Mouse (Mus musculus) myocyte (in vitro differentiated cells): ENCODE results near the gene Kif1b. TPM values are rescaled to one million over a fixed set of nuclear protein-coding genes. Genes with fewer than 3 reads are reported as not detected.

Experiments
- H3K27me3 ChIP-seq: one replicate; pipeline ENCODE4 v1.6.1; 2011; ENCODE audit not compliant: control insufficient read depth, insufficient read depth, insufficient read length
- H3K36me3 ChIP-seq: one replicate; pipeline ENCODE4 v1.6.1; 2011; ENCODE audit not compliant: control insufficient read depth, insufficient read depth
- H3K4me2 ChIP-seq: one replicate; pipeline ENCODE4 v1.6.1; 2011; ENCODE audit warnings: low read depth, control low read depth
- H3K4me3 ChIP-seq: one replicate; pipeline ENCODE4 v1.5.1; 2011; ENCODE audit warnings: mild to moderate bottlenecking, control low read depth, moderate library complexity
- H3K79me2 ChIP-seq: one replicate; pipeline ENCODE4 v1.6.1; 2011; ENCODE audit not compliant: control insufficient read depth, insufficient read depth
- H3ac ChIP-seq: one replicate; pipeline ENCODE4 v1.6.1; 2011; ENCODE audit not compliant: control insufficient read depth, insufficient read length
- CEBPB ChIP-seq: IDR thresholded peaks from 2 replicates; pipeline ENCODE4 v1.6.1; 2011; ENCODE audit warnings: mild to moderate bottlenecking, moderate library complexity; ENCODE audit not compliant: poor library complexity, insufficient read depth, severe bottlenecking
- E2F4 ChIP-seq: IDR thresholded peaks from one replicate; pipeline ENCODE4 v1.6.1; 2011; ENCODE audit warnings: mild to moderate bottlenecking, control low read depth, moderate library complexity; ENCODE audit not compliant: insufficient read depth
- MAX ChIP-seq: IDR thresholded peaks from one replicate; pipeline ENCODE4 v1.6.1; 2011; ENCODE audit warnings: low read depth, mild to moderate bottlenecking, control low read depth
- MYOD1 ChIP-seq, 3 experiments: IDR thresholded peaks; one replicate each; pipeline ENCODE4 v1.6.1; 2011; ENCODE audit warnings: control low read depth in 2 of 3, low read depth in 2 of 3, mild to moderate bottlenecking in 2 of 3, moderate library complexity in 1 of 3; ENCODE audit not compliant: insufficient read length in 2 of 3, control insufficient read depth in 1 of 3
- MYOG ChIP-seq, 3 experiments: IDR thresholded peaks; one replicate each; pipeline ENCODE4 v1.6.1; 2011; ENCODE audit warnings: control low read depth in 2 of 3, low read depth in 2 of 3, mild to moderate bottlenecking in 2 of 3; ENCODE audit not compliant: insufficient read length in 2 of 3, control insufficient read depth in 1 of 3, insufficient read depth in 1 of 3
- POLR2A ChIP-seq: IDR thresholded peaks from one replicate; pipeline ENCODE4 v1.6.1; 2011; ENCODE audit warnings: low read depth, mild to moderate bottlenecking, control low read depth, moderate library complexity; ENCODE audit not compliant: insufficient read length
- POLR2AphosphoS2 ChIP-seq: IDR thresholded peaks from one replicate; pipeline ENCODE4 v1.6.1; 2011; ENCODE audit warnings: low read depth, control low read depth; ENCODE audit not compliant: insufficient read length
- REST ChIP-seq: IDR thresholded peaks from one replicate; pipeline ENCODE4 v1.6.1; 2011; ENCODE audit warnings: mild to moderate bottlenecking, control low read depth, moderate library complexity; ENCODE audit not compliant: insufficient read depth, insufficient read length
- SRF ChIP-seq: IDR thresholded peaks from one replicate; pipeline ENCODE4 v1.6.1; 2011; ENCODE audit warnings: low read depth; ENCODE audit not compliant: control insufficient read depth, insufficient read length
- TCF12 ChIP-seq: IDR thresholded peaks from one replicate; pipeline ENCODE4 v1.6.1; 2011; ENCODE audit warnings: mild to moderate bottlenecking, control low read depth; ENCODE audit not compliant: poor library complexity, insufficient read depth, severe bottlenecking
- TCF3 ChIP-seq: IDR thresholded peaks from one replicate; pipeline ENCODE4 v1.6.1; 2011; ENCODE audit warnings: low read depth, control low read depth; ENCODE audit not compliant: insufficient read length
- USF1 ChIP-seq: IDR thresholded peaks from one replicate; pipeline ENCODE4 v1.6.1; 2011; ENCODE audit warnings: low read depth, mild to moderate bottlenecking, control low read depth, moderate library complexity
- polyA plus RNA-seq: library from polyadenylated mRNA; unstranded; fragments of >200 nt; fragmentation: generic; extraction: Trizol; gene quantifications from one replicate; pipeline ENCODE4 v1.2.1, GENCODE M21; 2012; ENCODE audit warnings: missing spikeins

The Kif1b gene
- polyA plus RNA-seq, 1 experiment: 26.7 TPM

- Histone ChIP-seq H3ac (no peak overlapping the region), H3K27me3 (no peaks in the 10 kb centered on the region), H3K36me3 (peaks cover 15% of the 10 kb centered on the region), H3K79me2 (peaks cover 61% of the 10 kb centered on the region), H3K4me3 (no peak overlapping the region), H3K4me2 (no peak overlapping the region)
- no peak for TF ChIP-seq REST
Measured at GRCm38 (mm10) chr4:149291061-149291460, 16.4 kb downstream of the Kif1b start.

GRCm38 (mm10) chr4:149290157-149290750 lies 17.2 kb downstream of the Kif1b start:
- no peak for TF ChIP-seq TCF3
- no peak for TF ChIP-seq MYOG (IDR thresholded peaks at IDR 0.05; ENCODE audit: control insufficient read depth in 1 of 3, insufficient read depth in 1 of 3, insufficient read length in 2 of 3, low read depth in 2 of 3)
- TF ChIP-seq POLR2A: no peak
- TF ChIP-seq USF1: no peak
- no peak for TF ChIP-seq E2F4
- TF ChIP-seq SRF: no peak
- no peak for TF ChIP-seq MYOD1 (IDR thresholded peaks at IDR 0.05; ENCODE audit: control insufficient read depth in 1 of 3, insufficient read length in 2 of 3, low read depth in 2 of 3)
- TF ChIP-seq MAX: no peak
- TF ChIP-seq CEBPB: no peak
- no peak for TF ChIP-seq REST
- no peak for TF ChIP-seq TCF12
- no peak for TF ChIP-seq POLR2AphosphoS2
- H3ac ChIP-seq: no peak overlapping the region

GRCm38 (mm10) chr4:149286287-149287137 lies 21.0 kb downstream of the Kif1b start:
- H3K36me3 ChIP-seq: peaks cover 15% of the 10 kb centered on the region

More at GRCm38 (mm10) chr4:149290157-149290750, 17.2 kb downstream of the Kif1b start:
- Histone ChIP-seq H3K27me3 (no peaks in the 10 kb centered on the region), H3K4me3 (no peak overlapping the region), H3K4me2 (no peak overlapping the region), H3K36me3 (peaks cover 15% of the 10 kb centered on the region), H3K79me2 (peaks cover 61% of the 10 kb centered on the region)

GRCm38 (mm10) chr4:149285691-149286090 lies 21.8 kb downstream of the Kif1b start:
- Histone ChIP-seq H3K4me2 (peak overlapping the region; percentile 21), H3K79me2 (peaks cover 73% of the 10 kb centered on the region), H3K27me3 (no peaks in the 10 kb centered on the region), H3ac (no peak overlapping the region), H3K4me3 (no peak overlapping the region), H3K36me3 (peaks cover 9% of the 10 kb centered on the region)
- TF ChIP-seq MYOD1 (IDR thresholded peaks at IDR 0.05; ENCODE audit: control insufficient read depth in 1 of 3, insufficient read length in 2 of 3, low read depth in 2 of 3) (no peak), USF1 (no peak), CEBPB (no peak), MYOG (IDR thresholded peaks at IDR 0.05; ENCODE audit: control insufficient read depth in 1 of 3, insufficient read depth in 1 of 3, insufficient read length in 2 of 3, low read depth in 2 of 3) (no peak), POLR2A (no peak), TCF3 (no peak), MAX (no peak), SRF (no peak), POLR2AphosphoS2 (no peak), E2F4 (no peak), TCF12 (no peak), REST (no peak)

More at GRCm38 (mm10) chr4:149286287-149287137, 21.0 kb downstream of the Kif1b start:
- Histone ChIP-seq H3K79me2 (peaks cover 65% of the 10 kb centered on the region), H3K27me3 (no peaks in the 10 kb centered on the region), H3K4me2 (no peak overlapping the region), H3K4me3 (no peak overlapping the region), H3ac (no peak overlapping the region)
- TF ChIP-seq POLR2A (no peak), REST (no peak), SRF (no peak), E2F4 (no peak), MAX (no peak), TCF3 (no peak), POLR2AphosphoS2 (no peak)

- peaks cover 93% of the 10 kb centered on the region for H3K79me2 ChIP-seq
- H3ac ChIP-seq: no peak overlapping the region
- no peaks in the 10 kb centered on the region for H3K27me3 ChIP-seq
- no peak overlapping the region for H3K4me3 ChIP-seq
- peak overlapping the region; percentile 62 for H3K4me2 ChIP-seq
- H3K36me3 ChIP-seq: no peaks in the 10 kb centered on the region
- TF ChIP-seq TCF3 (no peak), MAX (no peak), SRF (no peak), POLR2AphosphoS2 (no peak), CEBPB (peak; percentile 18; the same call in 1 of the 2 replicates), USF1 (no peak), MYOG (IDR thresholded peaks at IDR 0.05; ENCODE audit: control insufficient read depth in 1 of 3, insufficient read depth in 1 of 3, insufficient read length in 2 of 3, low read depth in 2 of 3) (peak in 2 of 3 experiments; percentile 28 to 61), POLR2A (no peak), E2F4 (no peak), MYOD1 (IDR thresholded peaks at IDR 0.05; ENCODE audit: control insufficient read depth in 1 of 3, insufficient read length in 2 of 3, low read depth in 2 of 3) (peak; percentile 19 to 60 (median 45)), TCF12 (peak; percentile 24), REST (no peak)
Measured at GRCm38 (mm10) chr4:149283018-149283417, 24.5 kb downstream of the Kif1b start.
